Mouse (Mus musculus) CH12.LX (cell line): ENCODE data around the gene Slc38a9.

Experiments
- CTCF ChIP-seq, 2 experiments: IDR thresholded peaks in 1 of 2; conservative IDR thresholded peaks in 1 of 2; 2 replicates each; pipeline ENCODE4 v1.5.1; 2011 to 2012; ENCODE audit warnings: low read depth in 2 of 2, low read length in 2 of 2, improper control_type of control experiment in 1 of 2, inconsistent platforms in 1 of 2, mild to moderate bottlenecking in 1 of 2, moderate library complexity in 1 of 2
- EP300 ChIP-seq: IDR thresholded peaks from 2 replicates; pipeline ENCODE4 v1.6.1; 2011; ENCODE audit warnings: low read length, improper control_type of control experiment
- JUN ChIP-seq: IDR thresholded peaks from 2 replicates; pipeline ENCODE4 v1.6.1; 2011; ENCODE audit warnings: low read depth, mild to moderate bottlenecking, low read length, improper control_type of control experiment, moderate library complexity; ENCODE audit not compliant: insufficient read depth
- POLR2A ChIP-seq: IDR thresholded peaks from 2 replicates; pipeline ENCODE4 v1.6.1; 2011; ENCODE audit warnings: low read depth, mild to moderate bottlenecking, improper control_type of control experiment, low read length
- POLR2AphosphoS2 ChIP-seq: IDR thresholded peaks from 2 replicates; pipeline ENCODE4 v1.6.1; 2011; ENCODE audit warnings: low read depth, low read length, improper control_type of control experiment
- SIN3A ChIP-seq: IDR thresholded peaks from 2 replicates; pipeline ENCODE4 v1.6.1; 2012; ENCODE audit warnings: low read length, improper control_type of control experiment, inconsistent platforms
- SMC3 ChIP-seq: IDR thresholded peaks from 2 replicates; pipeline ENCODE4 v1.6.1; 2011; ENCODE audit warnings: low read depth, low read length, improper control_type of control experiment
- USF1 ChIP-seq: IDR thresholded peaks from 2 replicates; pipeline ENCODE4 v1.6.1; 2014; ENCODE audit warnings: low read depth, mild to moderate bottlenecking, inconsistent platforms, low read length, improper control_type of control experiment
- ZNF384 ChIP-seq: IDR thresholded peaks from 2 replicates; pipeline ENCODE4 v1.6.1; 2012; ENCODE audit warnings: low read depth, low read length, improper control_type of control experiment, inconsistent platforms

GRCm38 (mm10) chr13:112745936-112746694 is 85.6 kb downstream of the Slc38a9 start:
- TF ChIP-seq EP300 (no peak), CTCF (conservative IDR thresholded peaks at IDR 0.05 in 1 of 2, IDR thresholded peaks at IDR 0.05 in 1 of 2; ENCODE audit: low read depth in 2 of 2, low read length in 2 of 2) (no peak), POLR2A (no peak), USF1 (no peak), JUN (no peak), SIN3A (no peak), SMC3 (no peak), POLR2AphosphoS2 (no peak), ZNF384 (no peak)
